Mouse (Mus musculus): ENCODE measurements around the gene Kdelr1. TPM values are rescaled to one million over a fixed set of nuclear protein-coding genes. Genes with fewer than 3 reads are reported as not detected.

Kdelr1 gene
- 55.9 and 91.4 TPM in 2 replicates for total RNA-seq (2015; ENCODE audit: low replicate concordance)
- total RNA-seq (2017; ENCODE audit: low replicate concordance): 31.2 and 39.1 TPM in 2 replicates

GRCm38 (mm10) chr7:45872624-45873023 lies at the start of gene Kdelr1:
Gene Kdelr1, plus strand, starts transcription at chr7:45872772.
- ATAC-seq (replicated peaks; ENCODE audit: low FRiP score, poor library complexity, severe bottlenecking): peak; percentile 84

GRCm38 (mm10) chr7:45824598-45824997 lies 48.0 kb upstream of the Kdelr1 start, which contains the start of gene Kcnj14:
Gene Kcnj14, minus strand, starts transcription at chr7:45824782.
- ATAC-seq (replicated peaks; ENCODE audit: low FRiP score, poor library complexity, severe bottlenecking): no peak

GRCm38 (mm10) chr7:45826631-45827030 lies 45.9 kb upstream of the Kdelr1 start:
- no peak for ATAC-seq (replicated peaks; ENCODE audit: low FRiP score, poor library complexity, severe bottlenecking)

GRCm38 (mm10) chr7:45830427-45831127 lies 42.0 kb upstream of the Kdelr1 start, which contains the start of gene Grwd1:
Gene Grwd1, minus strand, starts transcription at chr7:45830944.
- ATAC-seq (replicated peaks; ENCODE audit: low FRiP score, poor library complexity, severe bottlenecking): peak; percentile 52

GRCm38 (mm10) chr7:45831128-45831525 lies 41.4 kb upstream of the Kdelr1 start:
- no peak for ATAC-seq (replicated peaks; ENCODE audit: low FRiP score, poor library complexity, severe bottlenecking)

- ATAC-seq (replicated peaks; ENCODE audit: low FRiP score, poor library complexity, severe bottlenecking): no peak
Measured at GRCm38 (mm10) chr7:45832428-45832827, 40.1 kb upstream of the Kdelr1 start.

GRCm38 (mm10) chr7:45833148-45833790 lies 39.3 kb upstream of the Kdelr1 start:
- ATAC-seq (replicated peaks; ENCODE audit: low FRiP score, poor library complexity, severe bottlenecking): no peak

GRCm38 (mm10) chr7:45833924-45834323 lies 38.6 kb upstream of the Kdelr1 start:
- no peak for ATAC-seq (replicated peaks; ENCODE audit: low FRiP score, poor library complexity, severe bottlenecking)

GRCm38 (mm10) chr7:45842950-45843744 lies 29.4 kb upstream of the Kdelr1 start:
- no peak for ATAC-seq (replicated peaks; ENCODE audit: low FRiP score, poor library complexity, severe bottlenecking)

GRCm38 (mm10) chr7:45848447-45849027 lies 24.0 kb upstream of the Kdelr1 start:
- no peak for ATAC-seq (replicated peaks; ENCODE audit: low FRiP score, poor library complexity, severe bottlenecking)

GRCm38 (mm10) chr7:45850661-45851060 lies 21.9 kb upstream of the Kdelr1 start:
- no peak for ATAC-seq (replicated peaks; ENCODE audit: low FRiP score, poor library complexity, severe bottlenecking)

GRCm38 (mm10) chr7:45853089-45853488 lies 19.5 kb upstream of the Kdelr1 start:
- no peak for ATAC-seq (replicated peaks; ENCODE audit: low FRiP score, poor library complexity, severe bottlenecking)

GRCm38 (mm10) chr7:45856950-45857901 lies 15.3 kb upstream of the Kdelr1 start:
- no peak for ATAC-seq (replicated peaks; ENCODE audit: low FRiP score, poor library complexity, severe bottlenecking)

- no peak for ATAC-seq (replicated peaks; ENCODE audit: low FRiP score, poor library complexity, severe bottlenecking)
Measured at GRCm38 (mm10) chr7:45859008-45859407, 13.6 kb upstream of the Kdelr1 start.

- ATAC-seq (replicated peaks; ENCODE audit: low FRiP score, poor library complexity, severe bottlenecking): no peak
Measured at GRCm38 (mm10) chr7:45862804-45863203, 9.8 kb upstream of the Kdelr1 start.

GRCm38 (mm10) chr7:45864435-45864834 lies 8.1 kb upstream of the Kdelr1 start:
- no peak for ATAC-seq (replicated peaks; ENCODE audit: low FRiP score, poor library complexity, severe bottlenecking)

GRCm38 (mm10) chr7:45865925-45866910 lies 6.4 kb upstream of the Kdelr1 start:
- no peak for ATAC-seq (replicated peaks; ENCODE audit: low FRiP score, poor library complexity, severe bottlenecking)

GRCm38 (mm10) chr7:45867871-45868270 lies 4.7 kb upstream of the Kdelr1 start:
- no peak for ATAC-seq (replicated peaks; ENCODE audit: low FRiP score, poor library complexity, severe bottlenecking)

All from erythroid progenitor cell, adult 5-6 weeks (primary cell).